ENCODE assay signal across 19 mouse cellular contexts in the genomic region with DNA sequence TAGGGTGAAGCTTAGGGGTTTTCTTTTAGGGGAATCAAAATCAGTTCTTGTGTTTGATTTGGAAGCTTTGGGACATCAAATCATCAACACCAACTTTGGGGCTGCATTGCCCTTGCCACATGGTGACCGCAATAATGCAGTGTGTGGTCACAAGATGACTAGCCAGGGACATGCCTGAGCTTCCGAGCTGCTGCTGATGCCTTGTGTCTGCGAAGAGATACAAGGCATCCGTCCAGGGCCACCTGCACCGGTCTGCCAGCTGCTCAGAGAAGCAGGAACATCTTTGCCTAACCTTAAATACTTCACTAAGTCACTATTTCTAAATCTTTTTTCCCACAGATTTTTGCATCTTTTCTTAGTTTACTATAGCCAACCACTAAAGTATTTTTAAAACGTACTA.
DNase-seq lines count a peak whose midpoint lies in the region; ATAC-seq and TF ChIP-seq lines count a peak whose summit lies in the region.
"Had no signal": no experiment of that assay in that cellular context is flagged by ENCODE, and none has a peak within 500 bp of the region (broad histone marks: within the 10 kb centered on the region; RNA-seq: fewer than 3 reads in every experiment).

No protein-coding gene starts in this region.

- no peak for TF ChIP-seq EP300 in CH12.LX (IDR thresholded peaks at IDR 0.05; ENCODE audit: low read length)

- TF ChIP-seq CTCF in CH12.LX (conservative IDR thresholded peaks at IDR 0.05 in 1 of 2, IDR thresholded peaks at IDR 0.05 in 1 of 2; ENCODE audit: low read depth in 2 of 2, low read length in 2 of 2): no peak

- 0 out of 4 replicates have a peak, but pooled peaks cover 0 to 2% of the 10 kb centered on the region in 2 experiments for H3K4me1 ChIP-seq in CH12.LX (ENCODE audit: control insufficient read depth in 1 of 2, insufficient read depth in 2 of 2)
- no peaks in the 10 kb centered on the region for H3K4me1 ChIP-seq in liver, embryonic 12.5 days
- H3K4me1 ChIP-seq: embryonic facial prominence, embryonic 10.5 days; embryonic facial prominence, embryonic 12.5 days; forebrain, embryonic 13.5 days had no signal

- in situ Hi-C loops in CH12.LX (cut with MboI; ENCODE audit: low pct_ligation_motif_present, low pct_unique_long_range_greater_than_20kb, low sequenced_read_pairs): no loop called here

- DNase-seq in cerebellum, postnatal 10 days: peak; percentile 7 to 10
- no peak for DNase-seq in cerebellum, adult 9-10 months
- DNase-seq in layer of hippocampus, adult 9-11 months: peak; percentile 5
- no peak for DNase-seq in layer of hippocampus, adult 9-10 months (ENCODE audit: low spot score)
- DNase-seq in right cerebral cortex, postnatal 14 days: peak; percentile 17
- DNase-seq in right cerebral cortex, postnatal 4 days: no peak
- DNase-seq in CH12.LX (ENCODE audit: extremely low read depth): peak; percentile 23
- DNase-seq: adrenal gland, adult 2 months; adrenal gland, postnatal 10 days; adrenal gland, postnatal 25 days; B cell, adult 2 months; cerebellum, adult 11-12 months; cerebellum, adult 9-11 months had no signal

- TF ChIP-seq POLR2A in CH12.LX (IDR thresholded peaks at IDR 0.05; ENCODE audit: low read depth, low read length): no peak

- 79% methylated on average over 6 of the region's 6 CpGs for WGBS in liver, embryonic 12.5 days (ENCODE audit: insufficient replicate concordance)

- H3K79me2 ChIP-seq in CH12.LX (replicated peaks; ENCODE audit: control insufficient read depth, extremely low read depth, insufficient read depth, poor library complexity, severe bottlenecking): no peaks in the 10 kb centered on the region

- H3K4me3 ChIP-seq in CH12.LX (replicated peaks in 1 of 3; ENCODE audit: low read depth in 2 of 3, low read length in 2 of 3, poor library complexity in 1 of 3): no peak overlapping the region
- H3K4me3 ChIP-seq in liver, embryonic 12.5 days: no peak overlapping the region
- H3K4me3 ChIP-seq: embryonic facial prominence, embryonic 10.5 days; embryonic facial prominence, embryonic 12.5 days; forebrain, embryonic 13.5 days had no signal

- H3K9ac ChIP-seq in CH12.LX (ENCODE audit: insufficient read depth, low read depth): no peak overlapping the region
- H3K9ac ChIP-seq in liver, embryonic 12.5 days: no peak overlapping the region
- H3K9ac ChIP-seq: embryonic facial prominence, embryonic 12.5 days; forebrain, embryonic 13.5 days had no signal

- dilution Hi-C loops in CH12.LX (cut with MboI; ENCODE audit: extremely low pct_ligation_motif_present, extremely low pct_unique_long_range_greater_than_20kb, low sequenced_read_pairs): no loop called here

- no peak overlapping the region for H3K4me2 ChIP-seq in CH12.LX (ENCODE audit: insufficient read depth, low read depth, poor library complexity, severe bottlenecking)
- H3K4me2 ChIP-seq in liver, embryonic 12.5 days: no peak overlapping the region
- H3K4me2 ChIP-seq: embryonic facial prominence, embryonic 12.5 days; forebrain, embryonic 13.5 days had no signal

- H3K36me3 ChIP-seq in CH12.LX (replicated peaks in 1 of 2; ENCODE audit: control insufficient read depth in 1 of 2, insufficient read depth in 1 of 2, low read length in 1 of 2): peaks cover 2 to 15% of the 10 kb centered on the region in 2 experiments
- no peaks in the 10 kb centered on the region for H3K36me3 ChIP-seq in liver, embryonic 12.5 days
- H3K36me3 ChIP-seq: embryonic facial prominence, embryonic 12.5 days had no signal

- H3K27me3 ChIP-seq in CH12.LX (replicated peaks): no peaks in the 10 kb centered on the region
- H3K27me3 ChIP-seq in liver, embryonic 12.5 days (replicated peaks): no peaks in the 10 kb centered on the region
- H3K27me3 ChIP-seq: embryonic facial prominence, embryonic 12.5 days; forebrain, embryonic 13.5 days had no signal

- TF ChIP-seq RAD21 in CH12.LX (IDR thresholded peaks at IDR 0.05; ENCODE audit: low read depth, low read length): no peak

- H3K27ac ChIP-seq in CH12.LX (ENCODE audit: insufficient read depth, low read depth): no peak overlapping the region; the same call in 1 of the 2 replicates
- H3K27ac ChIP-seq in liver, embryonic 12.5 days: no peak overlapping the region
- H3K27ac ChIP-seq: embryonic facial prominence, embryonic 10.5 days; embryonic facial prominence, embryonic 12.5 days; forebrain, embryonic 13.5 days had no signal

- ATAC-seq in liver, embryonic 12.5 days: no peak
- ATAC-seq: CD4-positive, CD25-positive, alpha-beta regulatory T cell, adult 4 months; forebrain, embryonic 13.5 days; forebrain, embryonic 16.5 days had no signal

- H3K9me3 ChIP-seq in CH12.LX (replicated peaks; ENCODE audit: low read length): no peaks in the 10 kb centered on the region
- no peaks in the 10 kb centered on the region for H3K9me3 ChIP-seq in liver, embryonic 12.5 days (replicated peaks)
- H3K9me3 ChIP-seq: embryonic facial prominence, embryonic 10.5 days; embryonic facial prominence, embryonic 12.5 days; forebrain, embryonic 13.5 days had no signal

TF ChIP-seq in CH12.LX, 34 proteins besides CTCF, POLR2A, EP300 and RAD21:
- TF ChIP-seq POLR2AphosphoS2 (IDR thresholded peaks at IDR 0.05; ENCODE audit: low read depth, low read length): no peak
- TF ChIP-seq ZKSCAN1 (IDR thresholded peaks at IDR 0.05; ENCODE audit: borderline replicate concordance, low read depth, low read length): no peak
TF ChIP-seq in CH12.LX: peak in this region for 0.

Comparison
In these comparisons a context has a peak if more than half of its experiments do, and no peak if none do; other contexts are left out.
1. DNase-seq: peak in cerebellum, postnatal 10 days (2 of 2), layer of hippocampus, adult 9-11 months (single experiment), right cerebral cortex, postnatal 14 days (single experiment) and CH12.LX (single experiment); none in cerebellum, adult 9-10 months (single experiment), layer of hippocampus, adult 9-10 months (single experiment) and right cerebral cortex, postnatal 4 days (single experiment).